Mouse (Mus musculus) heart, embryonic 14.5 days (tissue): ENCODE measurements around the gene Usp35. TPM values are rescaled to one million over a fixed set of nuclear protein-coding genes. Genes with fewer than 3 reads are reported as not detected.

Experiments used
- ATAC-seq: fragments of 200-750 bp; cut with Nextera tagmentation; 2 replicates; pipeline ENCODE4 v1.8.0; 2017; ENCODE audit warnings: low read depth, moderate TSS enrichment; ENCODE audit not compliant: insufficient number of reproducible peaks, insufficient read depth, low FRiP score
- H3K27ac ChIP-seq, 2 experiments: fragments of 200-500 bp in 1 of 2; fragments of 300-500 bp in 1 of 2; sonication (generic) in 1 of 2; replicated peaks in 1 of 2; 2 replicates each; pipeline ENCODE4 v1.5.1; 2012 to 2014; ENCODE audit warnings: low read depth in 2 of 2, low read length in 2 of 2, control low read depth in 1 of 2, mild to moderate bottlenecking in 1 of 2, mixed read lengths in 1 of 2; ENCODE audit not compliant: control insufficient read depth in 1 of 2, insufficient read depth in 1 of 2
- H3K27me3 ChIP-seq: fragments of 300-500 bp; sonication (generic); 2 replicates; pipeline ENCODE4 v1.6.1; 2014; ENCODE audit warnings: mild to moderate bottlenecking, low read length, control low read depth; ENCODE audit not compliant: control insufficient read depth, insufficient read depth
- H3K36me3 ChIP-seq: fragments of 300-500 bp; sonication (generic); 2 replicates; pipeline ENCODE4 v1.6.1; 2014; ENCODE audit warnings: mild to moderate bottlenecking, control low read depth, low read length, mixed read lengths; ENCODE audit not compliant: control insufficient read depth, insufficient read depth
- H3K4me1 ChIP-seq, 2 experiments: fragments of 200-500 bp in 1 of 2; fragments of 300-500 bp in 1 of 2; sonication (generic) in 1 of 2; 2 replicates each; pipeline ENCODE4 v1.6.1; 2012 to 2014; ENCODE audit warnings: low read length in 2 of 2, control low read depth in 1 of 2, mixed read lengths in 1 of 2; ENCODE audit not compliant: control insufficient read depth in 2 of 2, insufficient read depth in 2 of 2
- H3K4me2 ChIP-seq: fragments of 300-500 bp; sonication (generic); 2 replicates; pipeline ENCODE4 v1.6.1; 2014; ENCODE audit warnings: mild to moderate bottlenecking, low read length
- H3K4me3 ChIP-seq, 2 experiments: fragments of 200-500 bp in 1 of 2; fragments of 300-500 bp in 1 of 2; sonication (generic) in 1 of 2; 2 replicates each; pipeline ENCODE4 v1.5.1; 2012 to 2014; ENCODE audit warnings: low read length in 2 of 2, mild to moderate bottlenecking in 2 of 2, control low read depth in 1 of 2, low read depth in 1 of 2, moderate library complexity in 1 of 2; ENCODE audit not compliant: control insufficient read depth in 1 of 2, insufficient read depth in 1 of 2
- H3K9ac ChIP-seq: fragments of 300-500 bp; sonication (generic); 2 replicates; pipeline ENCODE4 v1.6.1; 2014; ENCODE audit warnings: mild to moderate bottlenecking, low read length
- H3K9me3 ChIP-seq: fragments of 300-500 bp; sonication (generic); 2 replicates; pipeline ENCODE4 v1.6.1; 2016; ENCODE audit warnings: low read length, control low read depth; ENCODE audit not compliant: control insufficient read depth
- WGBS: fragments of 180-500 bp; shearing (Covaris S2); extraction: QIAGEN DNeasy Blood & Tissue Kit; methylation state at CpG from one replicate; pipeline ENCODE4 v1.1.7; 2014; 5-methylcytosine and 5-hydroxymethylcytosine counted together
- polyA plus RNA-seq: library from polyadenylated mRNA; unstranded; fragments of >200 nt; fragmentation: Nextera tagmentation; extraction: Ambion mirVana; gene quantifications from 2 replicates; pipeline ENCODE4 v1.2.1, GENCODE M21; 2014

Usp35 gene
- polyA plus RNA-seq, 1 experiment from 2014 or later = 1.6 TPM

GRCm38 (mm10) chr7:97313364-97313995, 18.3 kb downstream of the Usp35 start:
- H3K27ac ChIP-seq = no peak overlapping the region
- no peak overlapping the region for H3K4me3 ChIP-seq
- 60% methylated on average over 7 of the region's 7 CpGs for WGBS
- no peak for ATAC-seq
- no peaks in the 10 kb centered on the region for H3K4me1 ChIP-seq
- H3K9ac ChIP-seq = no peak overlapping the region
- H3K36me3 ChIP-seq = peaks cover 49% of the 10 kb centered on the region
- H3K27me3 ChIP-seq = no peaks in the 10 kb centered on the region
- no peaks in the 10 kb centered on the region for H3K9me3 ChIP-seq
- no peak overlapping the region for H3K4me2 ChIP-seq

GRCm38 (mm10) chr7:97312856-97313255, 19.0 kb downstream of the Usp35 start:
- Histone ChIP-seq H3K27ac (no peak overlapping the region), H3K4me2 (no peak overlapping the region), H3K27me3 (no peaks in the 10 kb centered on the region), H3K4me3 (no peak overlapping the region), H3K36me3 (peaks cover 55% of the 10 kb centered on the region), H3K9me3 (no peaks in the 10 kb centered on the region), H3K9ac (no peak overlapping the region), H3K4me1 (no peaks in the 10 kb centered on the region)
- WGBS = 86% methylated on average over 6 of the region's 6 CpGs
- ATAC-seq = no peak

GRCm38 (mm10) chr7:97312196-97312595, 19.6 kb downstream of the Usp35 start:
- no peaks in the 10 kb centered on the region for H3K27me3 ChIP-seq
- no peak overlapping the region for H3K4me3 ChIP-seq
- no peak for ATAC-seq
- peaks cover 61% of the 10 kb centered on the region for H3K36me3 ChIP-seq
- WGBS = 86% methylated on average over 17 of the region's 17 CpGs
- H3K9me3 ChIP-seq = no peaks in the 10 kb centered on the region
- no peak overlapping the region for H3K27ac ChIP-seq
- no peaks in the 10 kb centered on the region for H3K4me1 ChIP-seq
- H3K9ac ChIP-seq = no peak overlapping the region
- H3K4me2 ChIP-seq = no peak overlapping the region

GRCm38 (mm10) chr7:97311620-97312019, 20.2 kb downstream of the Usp35 start:
- Histone ChIP-seq H3K36me3 (peaks cover 67% of the 10 kb centered on the region), H3K27ac (no peak overlapping the region), H3K9me3 (no peaks in the 10 kb centered on the region), H3K4me2 (no peak overlapping the region), H3K4me3 (no peak overlapping the region), H3K4me1 (no peaks in the 10 kb centered on the region), H3K27me3 (no peaks in the 10 kb centered on the region), H3K9ac (no peak overlapping the region)
- WGBS = 83% methylated on average over 14 of the region's 14 CpGs
- ATAC-seq = no peak

- Histone ChIP-seq H3K9me3 (no peaks in the 10 kb centered on the region), H3K9ac (no peak overlapping the region), H3K27me3 (no peaks in the 10 kb centered on the region), H3K36me3 (peaks cover 80% of the 10 kb centered on the region), H3K4me2 (no peak overlapping the region), H3K27ac (no peak overlapping the region), H3K4me1 (no peaks in the 10 kb centered on the region), H3K4me3 (no peak overlapping the region)
- whole genome bisulfite sequencing = 81% methylated on average over 3 of the region's 3 CpGs
- ATAC-seq = no peak
These were observed 21.5 kb downstream of the Usp35 start for GRCm38 (mm10) chr7:97310341-97310635.

GRCm38 (mm10) chr7:97309461-97310340, 22.1 kb downstream of the Usp35 start:
- H3K27ac ChIP-seq = no peak overlapping the region
- H3K9ac ChIP-seq = no peak overlapping the region
- ATAC-seq = no peak
- H3K36me3 ChIP-seq = peaks cover 86% of the 10 kb centered on the region
- H3K9me3 ChIP-seq = no peaks in the 10 kb centered on the region
- H3K4me1 ChIP-seq = no peaks in the 10 kb centered on the region
- no peak overlapping the region for H3K4me3 ChIP-seq
- H3K27me3 ChIP-seq = no peaks in the 10 kb centered on the region
- 87% methylated on average over 4 of the region's 4 CpGs for WGBS
- H3K4me2 ChIP-seq = no peak overlapping the region

- no peak overlapping the region for H3K9ac ChIP-seq
- no peaks in the 10 kb centered on the region for H3K9me3 ChIP-seq
- no peak overlapping the region for H3K4me2 ChIP-seq
- no peak overlapping the region for H3K27ac ChIP-seq
- 85% methylated on average over 1 of the region's 1 CpGs for WGBS
- H3K27me3 ChIP-seq = no peaks in the 10 kb centered on the region
- H3K4me3 ChIP-seq = no peak overlapping the region
- H3K4me1 ChIP-seq = no peaks in the 10 kb centered on the region
- H3K36me3 ChIP-seq = peaks cover 98% of the 10 kb centered on the region
- ATAC-seq = no peak
These were observed 24.3 kb downstream of the Usp35 start for GRCm38 (mm10) chr7:97307546-97307945.
